Mouse (Mus musculus): ENCODE measurements around the gene 4932438H23Rik. TPM values are rescaled to one million over a fixed set of nuclear protein-coding genes. Genes with fewer than 3 reads are reported as not detected.

4932438H23Rik gene
- polyA plus RNA-seq, 1 experiment, result 1.6 TPM

DNA sequence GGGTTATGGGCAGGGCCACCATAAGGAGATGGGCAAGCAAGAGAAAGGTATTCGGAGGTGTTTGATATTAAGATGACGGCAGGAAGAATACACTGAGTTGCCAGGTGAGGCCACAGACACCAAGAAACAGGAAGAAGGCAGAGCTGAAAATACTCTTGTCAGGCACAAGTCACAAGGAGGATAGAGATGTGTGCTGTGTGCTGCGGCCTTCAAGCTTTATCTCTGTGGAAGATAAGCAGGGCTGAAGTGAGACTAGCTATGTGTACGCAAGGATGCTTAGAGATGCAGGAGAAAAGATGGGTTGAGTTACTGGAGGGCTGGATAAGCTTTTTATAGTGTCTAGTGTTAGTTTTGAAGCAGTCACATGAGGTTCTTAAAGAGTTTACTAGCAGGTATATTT is 37.7 kb downstream of the 4932438H23Rik start:
- Histone ChIP-seq H3K4me1 (ENCODE audit: control insufficient read depth, insufficient read depth, insufficient read length, low read length) (peaks cover 25% of the 10 kb centered on the region), H3K36me3 (ENCODE audit: control insufficient read depth, insufficient read depth, low read length) (no peaks in the 10 kb centered on the region), H3K27me3 (ENCODE audit: control insufficient read depth, insufficient read depth, low read length) (no peaks in the 10 kb centered on the region), H3K27ac (ENCODE audit: insufficient read depth, low read depth, low read length) (peak overlapping the region; percentile 98), H3K4me3 (ENCODE audit: low read depth, low read length) (no peak overlapping the region)
- 46% methylated on average over 4 of the region's 4 CpGs for WGBS
- TF ChIP-seq CTCF (IDR thresholded peaks at IDR 0.05; ENCODE audit: extremely low read depth, insufficient read length, insufficient replicate concordance, low read depth, low read length), result no peak
- TF ChIP-seq POLR2A (IDR thresholded peaks at IDR 0.05; ENCODE audit: low read depth, low read length), result no peak

DNA sequence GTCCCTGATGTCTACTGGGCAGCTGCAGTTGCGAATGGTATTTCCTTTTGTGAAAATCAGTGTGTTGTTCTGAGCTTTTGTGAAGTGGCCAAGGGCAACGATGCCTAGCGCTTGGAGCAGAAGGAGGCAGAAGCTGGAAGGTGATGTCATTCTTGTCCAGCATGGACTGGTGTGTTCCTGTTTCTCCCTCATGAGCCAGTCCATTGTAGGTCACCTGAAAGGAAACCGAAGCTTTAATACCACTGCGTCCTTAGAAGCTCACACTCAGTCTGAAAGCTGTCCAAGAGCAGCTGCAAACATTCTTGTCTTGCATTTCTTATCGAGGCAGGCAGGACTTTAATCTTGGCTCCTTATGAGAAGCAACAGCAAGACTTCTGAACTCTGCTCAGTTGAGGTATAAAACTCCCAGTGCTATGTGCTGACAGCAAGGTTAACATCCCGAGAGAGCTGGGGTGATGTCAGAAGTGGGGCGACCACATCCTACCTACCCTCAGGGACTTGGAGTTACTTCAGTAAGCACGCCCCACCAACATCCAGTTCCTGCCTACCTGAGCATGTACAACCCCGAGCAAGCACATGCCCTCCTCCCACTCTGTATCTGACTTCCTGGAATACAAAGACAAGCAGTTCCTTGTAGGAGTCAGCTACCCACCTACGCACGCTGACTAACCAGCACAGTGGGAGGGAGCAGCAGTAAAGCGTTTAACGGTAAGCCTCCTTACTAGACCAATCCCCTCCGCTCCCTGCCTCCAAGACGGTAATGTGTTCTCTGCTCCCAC is 38.7 kb downstream of the 4932438H23Rik start:
- TF ChIP-seq CTCF (IDR thresholded peaks at IDR 0.05; ENCODE audit: extremely low read depth, insufficient read length, insufficient replicate concordance, low read depth, low read length), result no peak
- TF ChIP-seq POLR2A (IDR thresholded peaks at IDR 0.05; ENCODE audit: low read depth, low read length), result no peak
- Histone ChIP-seq H3K27ac (ENCODE audit: insufficient read depth, low read depth, low read length) (peak overlapping the region; percentile 98), H3K36me3 (ENCODE audit: control insufficient read depth, insufficient read depth, low read length) (no peaks in the 10 kb centered on the region), H3K27me3 (ENCODE audit: control insufficient read depth, insufficient read depth, low read length) (no peaks in the 10 kb centered on the region), H3K4me3 (ENCODE audit: low read depth, low read length) (peak overlapping the region; percentile 22; the same call in 1 of the 2 replicates), H3K4me1 (ENCODE audit: control insufficient read depth, insufficient read depth, insufficient read length, low read length) (peaks cover 24% of the 10 kb centered on the region; the same call in 1 of the 2 replicates)
- 16% methylated on average over 16 of the region's 16 CpGs for WGBS

GRCm38 (mm10) chr16:91055150-91055549 is 39.8 kb downstream of the 4932438H23Rik start:
- 27% methylated on average over 5 of the region's 5 CpGs for WGBS
- no peaks in the 10 kb centered on the region for H3K27me3 ChIP-seq (ENCODE audit: control insufficient read depth, insufficient read depth, low read length)
- no peak overlapping the region for H3K4me3 ChIP-seq (ENCODE audit: low read depth, low read length)
- peak overlapping the region; percentile 98 for H3K27ac ChIP-seq (ENCODE audit: insufficient read depth, low read depth, low read length)
- H3K36me3 ChIP-seq (ENCODE audit: control insufficient read depth, insufficient read depth, low read length), result no peaks in the 10 kb centered on the region
- H3K4me1 ChIP-seq (ENCODE audit: control insufficient read depth, insufficient read depth, insufficient read length, low read length), result peaks cover 24% of the 10 kb centered on the region; the same call in 1 of the 2 replicates
- TF ChIP-seq POLR2A (IDR thresholded peaks at IDR 0.05; ENCODE audit: low read depth, low read length) (no peak), CTCF (IDR thresholded peaks at IDR 0.05; ENCODE audit: extremely low read depth, insufficient read length, insufficient replicate concordance, low read depth, low read length) (no peak)

GRCm38 (mm10) chr16:91053599-91053998 is 41.3 kb downstream of the 4932438H23Rik start:
- Histone ChIP-seq H3K4me1 (ENCODE audit: control insufficient read depth, insufficient read depth, insufficient read length, low read length) (peaks cover 27% of the 10 kb centered on the region), H3K27me3 (ENCODE audit: control insufficient read depth, insufficient read depth, low read length) (no peaks in the 10 kb centered on the region), H3K36me3 (ENCODE audit: control insufficient read depth, insufficient read depth, low read length) (no peaks in the 10 kb centered on the region), H3K27ac (ENCODE audit: insufficient read depth, low read depth, low read length) (no peak overlapping the region), H3K4me3 (ENCODE audit: low read depth, low read length) (no peak overlapping the region)
- WGBS, result 69% methylated on average over 8 of the region's 8 CpGs
- no peak for TF ChIP-seq POLR2A (IDR thresholded peaks at IDR 0.05; ENCODE audit: low read depth, low read length)
- TF ChIP-seq CTCF (IDR thresholded peaks at IDR 0.05; ENCODE audit: extremely low read depth, insufficient read length, insufficient replicate concordance, low read depth, low read length), result no peak

DNA sequence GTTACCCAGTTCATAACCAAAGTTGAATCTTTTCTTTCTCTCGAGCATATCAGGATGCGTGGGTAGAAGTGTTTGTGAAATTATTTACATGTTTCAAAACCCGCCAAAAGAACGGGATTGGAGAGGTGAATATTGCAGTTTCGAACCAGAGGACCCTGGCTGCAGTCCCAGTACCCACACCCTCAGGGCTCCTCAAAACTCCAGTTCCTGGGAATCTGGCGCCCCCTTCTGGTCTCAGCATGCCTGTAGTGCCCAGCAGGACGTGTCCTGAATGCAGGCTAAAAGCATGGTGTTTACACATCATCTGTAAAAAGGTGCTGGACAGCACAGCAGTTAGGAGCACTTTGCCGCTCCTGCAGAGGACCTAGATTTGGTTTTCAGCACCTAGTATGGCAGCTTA is 49.4 kb downstream of the 4932438H23Rik start:
- no peak overlapping the region for H3K27ac ChIP-seq (ENCODE audit: insufficient read depth, low read depth, low read length)
- 65% methylated on average over 8 of the region's 8 CpGs for WGBS
- H3K4me1 ChIP-seq (ENCODE audit: control insufficient read depth, insufficient read depth, insufficient read length, low read length), result peaks cover 9% of the 10 kb centered on the region
- no peak overlapping the region for H3K4me3 ChIP-seq (ENCODE audit: low read depth, low read length)
- H3K27me3 ChIP-seq (ENCODE audit: control insufficient read depth, insufficient read depth, low read length), result no peaks in the 10 kb centered on the region
- H3K36me3 ChIP-seq (ENCODE audit: control insufficient read depth, insufficient read depth, low read length), result no peaks in the 10 kb centered on the region
- TF ChIP-seq CTCF (IDR thresholded peaks at IDR 0.05; ENCODE audit: extremely low read depth, insufficient read length, insufficient replicate concordance, low read depth, low read length), result peak; percentile 71; the same call in 1 of the 2 replicates
- TF ChIP-seq POLR2A (IDR thresholded peaks at IDR 0.05; ENCODE audit: low read depth, low read length), result no peak

DNA sequence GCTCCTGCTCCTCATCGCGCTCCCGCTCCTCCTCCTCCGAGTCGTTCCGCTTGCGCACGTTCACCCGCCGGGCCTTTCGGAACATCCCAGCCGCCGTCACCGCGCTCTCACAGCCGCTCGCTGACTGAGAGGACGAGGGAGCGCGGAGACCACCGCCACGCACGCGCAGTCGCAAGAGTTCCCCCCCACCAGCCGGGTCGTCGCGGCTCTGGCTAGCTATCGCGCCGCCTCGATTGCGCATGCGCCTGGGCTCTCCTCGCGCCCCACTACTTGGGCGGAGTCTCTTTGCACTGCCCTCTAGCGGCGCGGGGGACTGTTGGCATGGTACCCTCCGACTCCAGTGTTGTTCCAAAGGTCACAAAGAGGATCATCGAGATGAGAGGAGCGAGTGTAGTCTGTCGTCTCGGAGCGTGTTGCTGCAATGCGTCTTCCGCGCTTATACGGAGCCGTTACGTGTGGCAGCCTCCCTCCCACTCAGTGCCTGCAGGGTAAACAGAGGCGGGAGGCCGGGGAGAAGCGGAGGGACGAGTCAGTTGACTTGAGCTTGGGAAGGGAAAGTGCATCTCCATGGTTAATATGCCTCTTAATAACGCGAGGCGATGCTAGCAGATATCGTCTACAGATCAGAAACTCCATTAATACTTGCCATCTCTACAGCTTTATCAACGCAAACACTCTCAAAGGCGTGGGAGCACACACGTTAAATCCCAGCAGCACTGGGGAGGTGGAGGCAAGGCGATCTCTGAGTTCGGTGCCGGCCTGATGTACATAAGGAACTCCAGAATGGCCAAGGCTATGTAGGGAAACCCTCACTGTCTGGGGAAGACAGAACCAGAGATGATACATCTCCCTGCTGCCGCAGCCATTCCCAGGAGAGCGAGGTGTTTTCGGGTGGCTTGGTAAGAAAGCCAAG is 50.4 kb downstream of the 4932438H23Rik start, which contains the start of gene Paxbp1:
Gene Paxbp1 (minus strand): TSS at position 274 of the 913 bp plus-strand sequence.
- Histone ChIP-seq H3K4me3 (ENCODE audit: low read depth, low read length) (peak within 1 kb of the TSS; percentile 89), H3K4me1 (ENCODE audit: control insufficient read depth, insufficient read depth, insufficient read length, low read length) (peaks cover 9% of the 10 kb centered on the region), H3K27me3 (ENCODE audit: control insufficient read depth, insufficient read depth, low read length) (no peaks in the 10 kb centered on the region), H3K27ac (ENCODE audit: insufficient read depth, low read depth, low read length) (peak within 1 kb of the TSS; percentile 86), H3K36me3 (ENCODE audit: control insufficient read depth, insufficient read depth, low read length) (peaks cover 1% of the 10 kb centered on the region; the same call in 1 of the 2 replicates)
- TF ChIP-seq POLR2A (IDR thresholded peaks at IDR 0.05; ENCODE audit: low read depth, low read length) (peak; percentile 75), CTCF (IDR thresholded peaks at IDR 0.05; ENCODE audit: extremely low read depth, insufficient read length, insufficient replicate concordance, low read depth, low read length) (peak; percentile 88)
- WGBS, result 1% methylated on average over 70 of the region's 70 CpGs
